Mouse (Mus musculus) liver, embryonic 16.5 days (tissue): ENCODE measurements around the gene Zfp512b. TPM values are rescaled to one million over a fixed set of nuclear protein-coding genes. Genes with fewer than 3 reads are reported as not detected.

Experiments
- ATAC-seq: fragments of 200-750 bp; cut with Nextera tagmentation; 2 replicates; pipeline ENCODE4 v1.8.0; 2017; ENCODE audit warnings: low read depth, mild to moderate bottlenecking, moderate number of reproducible peaks, moderate library complexity
- H3K27ac ChIP-seq: fragments of 300-500 bp; sonication (generic); 2 replicates; pipeline ENCODE4 v1.5.1; 2014; ENCODE audit warnings: mild to moderate bottlenecking, low read length
- H3K27me3 ChIP-seq: fragments of 300-500 bp; sonication (generic); 2 replicates; pipeline ENCODE4 v1.6.1; 2014; ENCODE audit warnings: low read depth, low read length, mixed read lengths; ENCODE audit not compliant: control insufficient read depth, insufficient read depth
- H3K36me3 ChIP-seq: fragments of 300-500 bp; sonication (generic); 2 replicates; pipeline ENCODE4 v1.6.1; 2014; ENCODE audit warnings: mild to moderate bottlenecking; ENCODE audit not compliant: control insufficient read depth, insufficient read depth
- H3K4me1 ChIP-seq: fragments of 300-500 bp; sonication (generic); 2 replicates; pipeline ENCODE4 v1.6.1; 2014; ENCODE audit warnings: low read depth, low read length, mixed read lengths; ENCODE audit not compliant: control insufficient read depth
- H3K4me2 ChIP-seq: fragments of 300-500 bp; sonication (generic); 2 replicates; pipeline ENCODE4 v1.6.1; 2014; ENCODE audit warnings: low read depth, low read length, mixed read lengths
- H3K4me3 ChIP-seq: fragments of 300-500 bp; sonication (generic); 2 replicates; pipeline ENCODE4 v1.5.1; 2014; ENCODE audit warnings: low read depth, mild to moderate bottlenecking, low read length
- H3K9ac ChIP-seq: fragments of 300-500 bp; sonication (generic); 2 replicates; pipeline ENCODE4 v1.6.1; 2014; ENCODE audit warnings: low read depth, low read length
- H3K9me3 ChIP-seq: fragments of 300-500 bp; sonication (generic); replicated peaks from 2 replicates; pipeline ENCODE4 v1.6.1; 2016; ENCODE audit warnings: low read length; ENCODE audit not compliant: control insufficient read depth
- WGBS: fragments of 180-500 bp; shearing (Covaris S2); extraction: QIAGEN DNeasy Blood & Tissue Kit; methylation state at CpG from one replicate; pipeline ENCODE4 v1.1.7; 2014; ENCODE audit not compliant: insufficient replicate concordance; 5-methylcytosine and 5-hydroxymethylcytosine counted together
- polyA plus RNA-seq: library from polyadenylated mRNA; unstranded; fragments of >200 nt; fragmentation: Nextera tagmentation; extraction: Ambion mirVana; gene quantifications from 2 replicates; pipeline ENCODE4 v1.2.1, GENCODE M21; 2015

Zfp512b gene
- polyA plus RNA-seq, 1 experiment from 2014 or later, result 7.6 TPM

DNA sequence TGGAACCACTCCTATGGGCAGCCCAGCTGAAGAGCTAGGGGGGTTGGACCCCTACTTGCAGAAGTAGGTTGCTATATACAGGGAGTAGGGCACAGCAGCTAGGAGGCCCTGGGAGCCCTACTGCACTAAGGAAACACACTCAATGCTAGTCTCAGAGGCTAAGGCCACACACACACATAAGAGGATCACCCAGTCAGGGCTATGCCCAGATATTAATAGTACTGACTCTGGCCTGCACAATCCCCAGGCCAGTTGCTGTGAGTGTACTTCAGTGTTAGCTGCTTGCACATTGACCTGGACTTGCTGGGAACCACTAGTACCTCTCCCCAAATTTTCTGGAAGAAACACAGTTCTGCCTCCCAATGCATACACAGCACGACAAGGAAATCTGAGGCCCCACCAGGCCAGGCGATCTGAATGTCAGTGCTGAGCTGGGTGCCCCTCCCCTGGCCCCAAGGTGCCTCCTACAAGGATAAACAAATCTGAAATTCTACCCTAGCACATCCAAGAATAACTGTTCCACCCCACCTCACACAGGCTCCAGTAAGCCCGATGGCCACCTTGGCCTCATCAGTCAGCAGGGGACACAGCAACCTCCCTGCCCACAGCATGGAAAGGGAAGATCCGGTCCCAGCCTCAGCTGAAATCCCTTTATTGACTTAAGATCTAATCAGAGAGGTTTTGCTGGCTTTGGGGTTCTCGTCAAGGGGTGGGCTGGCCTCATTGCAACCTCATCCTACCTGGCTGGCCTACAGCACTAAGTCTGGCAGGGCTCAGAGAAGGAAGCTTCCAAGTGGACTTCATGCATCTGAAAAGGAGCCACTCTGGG is 13.6 kb downstream of the Zfp512b start:
- Histone ChIP-seq H3K4me1 (peaks cover 60% of the 10 kb centered on the region), H3K36me3 (no peaks in the 10 kb centered on the region), H3K4me3 (no peak overlapping the region), H3K27ac (peak overlapping the region; percentile 52), H3K9ac (no peak overlapping the region), H3K27me3 (no peaks in the 10 kb centered on the region), H3K9me3 (no peaks in the 10 kb centered on the region), H3K4me2 (peak overlapping the region; percentile 33; the same call in 1 of the 2 replicates)
- ATAC-seq, result no peak
- WGBS, result 44% methylated on average over 5 of the region's 5 CpGs

GRCm38 (mm10) chr2:181577981-181578581 is 14.5 kb downstream of the Zfp512b start:
- Histone ChIP-seq H3K27ac (peak overlapping the region; percentile 57), H3K4me3 (peak overlapping the region; percentile 7; the same call in 1 of the 2 replicates), H3K4me1 (peaks cover 61% of the 10 kb centered on the region), H3K9me3 (no peaks in the 10 kb centered on the region), H3K9ac (no peak overlapping the region), H3K27me3 (no peaks in the 10 kb centered on the region), H3K36me3 (no peaks in the 10 kb centered on the region), H3K4me2 (peak overlapping the region; percentile 33)
- 21% methylated on average over 7 of the region's 7 CpGs for WGBS
- ATAC-seq, result peak; percentile 42

- WGBS, result 50% methylated on average over 2 of the region's 2 CpGs
- Histone ChIP-seq H3K27ac (peak overlapping the region; percentile 57), H3K27me3 (no peaks in the 10 kb centered on the region), H3K4me3 (no peak overlapping the region), H3K9me3 (no peaks in the 10 kb centered on the region), H3K4me2 (peak overlapping the region; percentile 33), H3K4me1 (peaks cover 56% of the 10 kb centered on the region), H3K36me3 (no peaks in the 10 kb centered on the region; the same call in 1 of the 2 replicates), H3K9ac (no peak overlapping the region)
- ATAC-seq, result no peak
Observed at GRCm38 (mm10) chr2:181577126-181577525, 15.5 kb downstream of the Zfp512b start.

DNA sequence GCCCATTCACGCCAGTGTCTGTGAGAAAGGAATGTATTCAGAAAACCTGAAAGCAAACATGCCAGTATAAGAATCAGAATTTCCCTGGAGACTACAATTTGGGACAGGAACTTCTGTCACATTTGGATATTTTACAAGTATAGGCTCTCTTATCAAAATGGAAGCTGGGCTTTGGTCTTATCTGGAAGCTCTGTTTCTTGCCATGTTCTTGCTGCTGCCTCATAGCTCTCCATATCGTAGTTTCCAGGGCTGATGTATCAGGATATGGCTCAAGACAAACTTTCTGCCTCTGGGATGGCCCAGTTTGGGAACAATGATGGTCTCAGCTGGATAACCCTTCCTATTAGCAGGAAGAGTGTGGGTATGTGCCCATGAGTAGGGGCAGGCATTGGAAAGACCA is 16.0 kb downstream of the Zfp512b start:
- peak overlapping the region; percentile 7 for H3K4me2 ChIP-seq
- no peaks in the 10 kb centered on the region for H3K9me3 ChIP-seq
- H3K27ac ChIP-seq, result peak overlapping the region; percentile 57
- no peaks in the 10 kb centered on the region; the same call in 1 of the 2 replicates for H3K36me3 ChIP-seq
- WGBS, result 50% methylated on average over 2 of the region's 2 CpGs
- H3K27me3 ChIP-seq, result no peaks in the 10 kb centered on the region
- no peak overlapping the region for H3K4me3 ChIP-seq
- no peak overlapping the region for H3K9ac ChIP-seq
- peaks cover 55% of the 10 kb centered on the region for H3K4me1 ChIP-seq
- 0 out of 2 replicates have a peak, but pooled peaks have one; percentile 8 for ATAC-seq

- Histone ChIP-seq H3K9ac (no peak overlapping the region), H3K27ac (no peak overlapping the region), H3K36me3 (no peaks in the 10 kb centered on the region; the same call in 1 of the 2 replicates), H3K9me3 (no peaks in the 10 kb centered on the region), H3K27me3 (no peaks in the 10 kb centered on the region), H3K4me1 (peaks cover 61% of the 10 kb centered on the region), H3K4me2 (no peak overlapping the region), H3K4me3 (no peak overlapping the region)
- no peak for ATAC-seq
- 90% methylated on average over 7 of the region's 7 CpGs for WGBS
Observed at GRCm38 (mm10) chr2:181574921-181575545, 17.6 kb downstream of the Zfp512b start.

GRCm38 (mm10) chr2:181573961-181574360 is 18.6 kb downstream of the Zfp512b start:
- peaks cover 55% of the 10 kb centered on the region for H3K4me1 ChIP-seq
- WGBS, result 53% methylated on average over 9 of the region's 9 CpGs
- H3K27ac ChIP-seq, result no peak overlapping the region
- no peaks in the 10 kb centered on the region for H3K9me3 ChIP-seq
- no peaks in the 10 kb centered on the region; the same call in 1 of the 2 replicates for H3K36me3 ChIP-seq
- H3K9ac ChIP-seq, result no peak overlapping the region
- ATAC-seq, result no peak
- H3K4me2 ChIP-seq, result no peak overlapping the region
- no peak overlapping the region for H3K4me3 ChIP-seq
- no peaks in the 10 kb centered on the region for H3K27me3 ChIP-seq

GRCm38 (mm10) chr2:181572921-181573920 is 19.4 kb downstream of the Zfp512b start:
- Histone ChIP-seq H3K4me1 (peaks cover 55% of the 10 kb centered on the region), H3K27me3 (no peaks in the 10 kb centered on the region), H3K4me3 (no peak overlapping the region), H3K9me3 (no peaks in the 10 kb centered on the region), H3K4me2 (no peak overlapping the region), H3K9ac (no peak overlapping the region), H3K27ac (no peak overlapping the region), H3K36me3 (no peaks in the 10 kb centered on the region; the same call in 1 of the 2 replicates)
- ATAC-seq, result no peak
- WGBS, result 88% methylated on average over 15 of the region's 15 CpGs

DNA sequence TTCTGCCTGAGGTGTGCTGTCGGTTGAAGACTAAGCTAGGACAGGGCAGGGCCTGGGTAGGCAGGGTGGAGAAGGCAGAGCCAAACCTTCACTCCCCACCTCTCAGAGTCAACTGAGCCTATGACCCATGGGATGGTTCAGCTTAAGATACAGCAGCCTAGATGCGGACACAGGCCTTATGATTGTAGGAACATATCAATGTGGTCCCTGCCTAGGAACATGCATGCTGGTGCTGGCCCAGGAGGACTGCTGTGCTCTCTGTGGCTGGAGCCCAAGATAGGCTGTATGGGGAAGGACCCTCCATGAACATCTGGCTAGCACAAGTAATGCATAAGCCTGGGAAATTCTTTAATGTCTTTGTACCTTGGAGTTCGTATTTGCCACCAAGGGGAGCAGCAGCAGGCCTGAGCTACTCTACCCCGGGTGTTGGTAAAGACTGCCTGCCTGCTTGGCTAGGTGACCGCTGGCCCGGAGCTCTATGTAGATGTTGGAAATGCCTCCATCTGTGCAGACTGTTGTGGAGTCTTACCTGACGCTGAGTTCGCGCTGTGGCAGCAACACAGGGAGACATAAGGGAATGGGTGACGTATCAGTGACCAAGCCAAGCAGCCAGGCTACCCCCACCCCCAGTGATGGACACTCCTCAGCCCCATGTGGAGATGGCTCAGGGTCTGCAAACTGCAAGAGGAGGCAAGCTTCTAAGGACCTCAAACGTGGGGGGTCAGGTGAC is 20.5 kb downstream of the Zfp512b start:
- H3K36me3 ChIP-seq, result no peaks in the 10 kb centered on the region; the same call in 1 of the 2 replicates
- ATAC-seq, result no peak
- H3K9ac ChIP-seq, result no peak overlapping the region
- no peak overlapping the region for H3K4me2 ChIP-seq
- H3K4me3 ChIP-seq, result no peak overlapping the region
- H3K9me3 ChIP-seq, result no peaks in the 10 kb centered on the region
- no peaks in the 10 kb centered on the region for H3K27me3 ChIP-seq
- no peak overlapping the region for H3K27ac ChIP-seq
- peaks cover 46% of the 10 kb centered on the region for H3K4me1 ChIP-seq
- 82% methylated on average over 11 of the region's 11 CpGs for WGBS
